Mouse (Mus musculus): Measurements from ENCODE around the gene Cutal. TPM values are rescaled to one million over a fixed set of nuclear protein-coding genes. Genes with fewer than 3 reads are reported as not detected.

Gene Cutal
- polyA plus RNA-seq, 1 experiment from 2014 or later, result 5.8 TPM

Other genes with a start within 250 kb of the Cutal start
- 64.7 and 92.2 TPM in 2 replicates for gene Gapvd1, start 119.2 kb upstream of the Cutal start, polyA plus RNA-seq (2014; fragmentation: Nextera tagmentation; extraction: Ambion mirVana)
- 615 and 971 TPM in 2 replicates for gene Hspa5, start 102.4 kb upstream of the Cutal start, polyA plus RNA-seq (2014; fragmentation: Nextera tagmentation; extraction: Ambion mirVana)
- 35.9 and 39.6 TPM in 2 replicates for gene Rabepk, start 74.5 kb upstream of the Cutal start, polyA plus RNA-seq (2014; fragmentation: Nextera tagmentation; extraction: Ambion mirVana)
- gene Fbxw2, start 48.1 kb upstream of the Cutal start, polyA plus RNA-seq (2014; fragmentation: Nextera tagmentation; extraction: Ambion mirVana), result 55.6 and 72.3 TPM in 2 replicates
- gene Gm34653, start 41.4 kb upstream of the Cutal start, polyA plus RNA-seq (2014; fragmentation: Nextera tagmentation; extraction: Ambion mirVana), result not detected in 2 replicates
- 128 and 157 TPM in 2 replicates for gene Psmd5, start 572 bp downstream of the Cutal start, polyA plus RNA-seq (2014; fragmentation: Nextera tagmentation; extraction: Ambion mirVana)
- 29.9 and 35.1 TPM in 2 replicates for gene Phf19, start 39.6 kb downstream of the Cutal start, polyA plus RNA-seq (2014; fragmentation: Nextera tagmentation; extraction: Ambion mirVana)
- gene Traf1, start 87.4 kb downstream of the Cutal start, polyA plus RNA-seq (2014; fragmentation: Nextera tagmentation; extraction: Ambion mirVana), result 15.9 and 18.1 TPM in 2 replicates
- gene Hc, start 187.0 kb downstream of the Cutal start, polyA plus RNA-seq (2014; fragmentation: Nextera tagmentation; extraction: Ambion mirVana), result 0.31 and 0.43 TPM in 2 replicates
- gene AI182371, start 227.1 kb downstream of the Cutal start, polyA plus RNA-seq (2014; fragmentation: Nextera tagmentation; extraction: Ambion mirVana), result 0.24 TPM in 1 of 2 replicates, not detected in the other
- gene Cntrl, start 235.1 kb downstream of the Cutal start, polyA plus RNA-seq (2014; fragmentation: Nextera tagmentation; extraction: Ambion mirVana), result 29.3 and 39.0 TPM in 2 replicates